Mouse (Mus musculus) liver, postnatal 0 days (tissue): ENCODE measurements around the gene Zfp239.

Source experiments
- CTCF ChIP-seq: sonication (generic); IDR thresholded peaks from 2 replicates; pipeline ENCODE4 v1.5.1; 2016; ENCODE audit warnings: antibody characterized with exemption, low read depth
- EP300 ChIP-seq: IDR thresholded peaks from 2 replicates; pipeline ENCODE4 v1.6.1; 2016; ENCODE audit warnings: antibody characterized with exemption, low read depth, mild to moderate bottlenecking

DNA sequence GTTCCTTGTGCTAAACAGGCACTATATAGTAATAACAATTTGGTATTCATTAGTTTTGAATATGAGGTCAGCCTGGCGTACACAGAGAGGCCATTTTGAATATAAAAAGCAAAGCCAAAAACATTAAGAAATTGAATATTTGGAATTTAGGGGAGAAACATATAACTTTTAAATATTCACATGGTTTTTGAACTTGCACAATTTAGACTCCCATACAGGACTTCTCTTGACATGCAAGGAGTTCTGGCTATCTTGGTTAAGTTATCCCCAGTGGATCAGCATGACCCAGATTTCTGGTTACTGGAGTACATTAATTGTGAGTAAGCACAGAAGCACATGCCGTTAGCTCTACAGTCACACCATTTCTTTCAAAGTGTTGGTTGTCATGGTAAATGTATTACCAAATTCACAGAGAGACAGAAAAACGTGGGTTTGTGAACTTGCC is 18.5 kb downstream of the Zfp239 start:
- TF ChIP-seq EP300 = no peak
- no peak for TF ChIP-seq CTCF
